Mouse (Mus musculus) NIH3T3 (cell line): Measurements from ENCODE around the gene Bpifc.
A peak's percentile ranks its signal among the peaks of the same experiment; 100 is the strongest.

ENCODE experiments used
- DNase-seq: peaks from one replicate; pipeline ENCODE4 v3.0.0-alpha.2; 2012; ENCODE audit warnings: low read depth

The Bpifc gene

GRCm38 (mm10) chr10:85951765-85952443 is 59.8 kb downstream of the Bpifc start:
- DNase-seq: no peak

- DNase-seq: no peak
Measured at GRCm38 (mm10) chr10:85948483-85949196, 63.1 kb downstream of the Bpifc start.

- DNase-seq: no peak
Measured at GRCm38 (mm10) chr10:85936280-85936965, 75.3 kb downstream of the Bpifc start.

- DNase-seq: no peak
Measured at GRCm38 (mm10) chr10:85929962-85930361, 81.7 kb downstream of the Bpifc start.

- DNase-seq: no peak
Measured at GRCm38 (mm10) chr10:85929208-85929591, 82.5 kb downstream of the Bpifc start.

GRCm38 (mm10) chr10:85928499-85929207 is 83.0 kb downstream of the Bpifc start:
- no peak for DNase-seq

- DNase-seq: no peak
Measured at GRCm38 (mm10) chr10:85927676-85928445, 83.8 kb downstream of the Bpifc start, which contains the start of gene Ascl4. Ascl4 (plus strand) TSS chr10:85927681.

- peak; percentile 99 for DNase-seq
Measured at GRCm38 (mm10) chr10:85916498-85917309, 95.0 kb downstream of the Bpifc start, which contains the start of gene Prdm4. Prdm4 (minus strand) TSS chr10:85917142.
